Mouse (Mus musculus): ENCODE measurements around the gene Acadl. TPM values are rescaled to one million over a fixed set of nuclear protein-coding genes. Genes with fewer than 3 reads are reported as not detected.

The Acadl gene
- total RNA-seq, 2 experiments from 2014 or later, result 34.1 to 36.2 TPM

DNA sequence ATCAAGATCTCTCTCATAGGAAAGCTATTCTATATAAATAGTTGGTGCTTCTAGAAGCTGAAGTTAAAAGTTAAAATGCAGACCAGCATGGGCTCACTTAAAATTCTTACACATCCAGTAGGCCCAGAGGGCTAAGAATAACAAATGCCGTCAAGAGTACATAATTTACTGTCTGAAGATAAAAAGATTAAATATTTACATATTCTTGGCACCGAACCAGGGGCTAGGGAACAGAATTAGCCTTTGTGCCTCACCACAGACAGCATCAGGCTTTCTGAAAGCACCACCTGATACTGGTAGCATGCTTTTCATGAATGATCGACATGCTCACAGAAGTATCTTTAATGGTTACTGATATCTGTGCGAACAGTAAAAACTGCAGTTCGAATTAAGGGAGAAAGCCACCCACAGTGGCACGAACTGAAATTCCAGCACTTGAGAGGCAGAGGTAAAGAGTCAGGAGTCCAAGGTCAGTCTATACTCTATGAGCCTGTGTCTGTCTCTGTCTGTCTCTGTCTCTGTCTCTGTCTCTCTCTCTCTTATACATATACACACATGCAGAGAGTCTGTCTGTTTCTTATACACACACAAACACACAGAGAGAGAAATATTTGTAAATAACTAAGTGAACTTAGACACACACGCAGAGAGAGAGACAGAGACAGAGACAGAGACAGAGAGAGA, 23.2 kb downstream of the Acadl start:
- DNase-seq (ENCODE audit: low spot score in 2 of 2), result no peak

- DNase-seq (ENCODE audit: low spot score in 2 of 2), result no peak
Measured at GRCm38 (mm10) chr1:66839135-66839534, 23.9 kb downstream of the Acadl start.

DNA sequence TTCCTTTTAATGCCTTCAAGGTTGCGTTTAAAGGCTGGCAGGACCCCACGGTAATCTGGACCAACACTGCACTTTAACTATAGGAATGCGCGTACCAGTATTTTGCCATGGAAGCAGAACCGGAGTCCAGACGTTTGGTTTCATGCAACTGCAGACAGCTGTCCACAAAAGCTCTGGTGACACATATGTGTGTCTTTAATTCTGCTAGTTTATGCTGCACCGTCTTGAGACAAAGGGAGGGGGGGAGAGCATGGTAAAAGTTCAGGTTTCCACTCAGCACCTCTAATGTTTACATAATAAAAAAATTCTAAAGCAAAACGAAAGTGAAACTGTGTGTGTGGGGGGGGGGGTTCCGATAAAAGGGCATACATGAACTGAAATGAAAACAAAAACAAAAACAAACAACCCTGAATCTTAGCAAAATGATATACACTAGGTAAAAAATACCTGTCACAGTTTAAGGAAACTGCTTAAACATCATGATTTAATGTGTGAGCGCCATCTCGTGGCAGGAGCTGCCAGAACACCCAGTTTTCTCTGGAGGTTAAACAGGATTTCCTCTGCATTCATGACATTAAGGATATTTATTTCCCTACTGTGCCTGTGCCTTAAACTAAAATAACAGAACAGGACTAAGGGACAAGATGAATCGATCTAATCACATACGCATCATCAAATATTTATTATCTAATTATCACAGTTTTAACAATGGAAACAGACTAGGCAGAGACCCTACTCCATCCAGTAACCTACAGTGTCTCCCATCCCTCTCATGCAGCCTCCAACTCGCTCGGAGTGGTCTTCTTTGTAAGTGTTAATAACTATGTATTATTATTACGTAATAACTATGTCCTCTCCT, 24.7 kb downstream of the Acadl start:
- peak; percentile 52 to 89 for DNase-seq (ENCODE audit: low spot score in 2 of 2)

DNA sequence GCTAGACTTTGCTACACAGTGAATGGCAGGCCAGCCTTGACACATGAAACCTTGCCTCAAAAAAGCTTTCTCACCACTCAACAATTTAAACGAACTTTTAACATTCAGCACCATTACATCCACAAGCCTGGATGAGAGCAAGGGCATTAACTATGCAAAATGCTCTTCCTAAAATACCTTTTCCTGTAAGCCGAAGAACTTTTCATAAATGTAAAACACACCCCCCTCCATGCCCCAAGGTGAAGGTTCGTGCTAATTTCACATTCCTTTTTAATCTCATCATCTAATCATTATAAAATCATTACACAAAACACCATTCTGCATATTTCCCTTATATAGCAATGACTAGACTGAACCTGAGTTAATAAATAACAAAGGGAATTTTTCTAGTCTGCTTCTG, 25.9 kb downstream of the Acadl start:
- DNase-seq (ENCODE audit: low spot score in 2 of 2), result no peak

DNA sequence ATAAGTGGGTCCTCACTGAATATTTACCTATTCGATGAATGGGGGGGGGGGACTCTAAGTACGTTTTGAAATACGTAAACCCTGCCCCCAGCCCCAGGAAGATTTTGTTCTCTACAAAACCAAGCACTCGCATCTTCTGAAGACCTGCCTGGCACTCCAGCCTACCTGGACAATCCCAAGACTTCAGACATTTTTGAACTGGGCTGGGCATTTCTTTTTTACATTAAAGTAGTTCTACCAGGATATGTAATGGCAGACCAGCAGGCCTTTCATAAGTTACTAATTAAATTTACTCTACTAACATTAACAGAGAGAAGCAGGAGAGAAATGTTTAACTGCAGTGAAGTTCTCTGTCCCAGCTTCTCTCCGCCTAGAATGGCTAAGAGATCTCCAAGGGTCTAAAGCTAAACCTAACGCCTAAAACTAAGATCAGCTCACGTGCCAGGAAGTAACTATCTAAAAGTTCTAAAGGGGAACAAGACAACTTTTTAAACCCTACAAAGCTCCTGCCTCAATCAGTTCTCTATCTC, 30.4 kb downstream of the Acadl start:
- no peak for DNase-seq (ENCODE audit: low spot score in 2 of 2)

GRCm38 (mm10) chr1:66831824-66832600, 31.1 kb downstream of the Acadl start:
- no peak for DNase-seq (ENCODE audit: low spot score in 2 of 2)

DNA sequence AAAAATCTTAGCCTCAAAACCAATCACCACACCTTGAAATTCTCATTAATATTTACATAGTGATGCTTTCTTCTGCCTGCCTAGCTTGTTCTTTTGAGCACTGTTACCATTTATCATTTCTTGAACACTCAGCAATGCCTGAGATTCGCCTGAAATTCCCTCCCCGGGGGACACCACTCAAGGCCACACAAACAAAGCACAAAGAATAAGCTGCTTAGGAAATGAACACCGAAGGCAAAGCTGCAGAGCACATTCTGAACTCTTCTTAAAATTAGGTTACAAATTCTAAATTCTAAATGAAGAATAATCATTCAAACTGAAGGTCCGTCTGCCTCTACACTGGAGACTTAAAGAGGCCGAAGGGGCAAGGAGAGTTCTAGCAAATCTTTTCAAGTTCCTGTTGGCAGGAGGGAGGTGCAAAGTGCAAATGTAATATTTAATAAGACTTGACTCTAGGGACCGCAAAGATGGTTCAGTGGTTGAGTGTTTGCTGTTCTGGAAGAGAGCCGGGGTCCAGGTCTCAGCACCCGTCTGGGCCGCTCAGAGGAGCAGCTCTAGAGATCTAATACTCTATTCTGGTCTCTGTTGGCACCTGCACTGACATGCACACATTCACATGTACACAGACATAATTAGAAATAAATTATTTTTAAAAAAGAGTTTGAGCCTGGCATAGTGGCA, 33.5 kb downstream of the Acadl start:
- no peak for DNase-seq (ENCODE audit: low spot score in 2 of 2)

GRCm38 (mm10) chr1:66821966-66822365, 41.1 kb downstream of the Acadl start:
- no peak for DNase-seq (ENCODE audit: low spot score in 2 of 2)

DNA sequence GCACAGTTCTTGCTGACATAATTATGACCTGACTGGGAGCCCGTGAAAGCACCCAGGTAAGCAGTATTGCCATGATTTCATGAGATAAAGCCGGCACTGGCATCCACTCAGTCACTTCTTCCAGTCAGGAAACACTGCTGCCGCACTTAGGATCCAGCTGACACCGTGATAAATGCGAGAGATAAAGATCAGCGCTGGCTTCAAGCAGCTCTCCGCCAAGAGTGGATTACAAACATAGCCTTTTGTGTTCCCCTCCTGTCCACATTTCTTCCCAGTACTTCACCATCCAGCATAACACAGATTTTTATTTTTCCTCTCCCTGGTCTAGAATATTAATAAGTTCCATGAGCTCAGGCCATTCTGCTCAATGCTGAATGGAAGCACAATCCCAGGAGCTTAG, 42.8 kb downstream of the Acadl start:
- no peak for DNase-seq (ENCODE audit: low spot score in 2 of 2)

GRCm38 (mm10) chr1:66817865-66818315, 45.2 kb downstream of the Acadl start:
- peak in 1 of 2 experiments; percentile 7 for DNase-seq (ENCODE audit: low spot score in 2 of 2)

- peak; percentile 87 to 96 for DNase-seq (ENCODE audit: low spot score in 2 of 2)
Measured at GRCm38 (mm10) chr1:66817453-66817839, 45.6 kb downstream of the Acadl start, which contains the start of gene Kansl1l. Gene Kansl1l, minus strand, starts transcription at chr1:66817562.

DNA sequence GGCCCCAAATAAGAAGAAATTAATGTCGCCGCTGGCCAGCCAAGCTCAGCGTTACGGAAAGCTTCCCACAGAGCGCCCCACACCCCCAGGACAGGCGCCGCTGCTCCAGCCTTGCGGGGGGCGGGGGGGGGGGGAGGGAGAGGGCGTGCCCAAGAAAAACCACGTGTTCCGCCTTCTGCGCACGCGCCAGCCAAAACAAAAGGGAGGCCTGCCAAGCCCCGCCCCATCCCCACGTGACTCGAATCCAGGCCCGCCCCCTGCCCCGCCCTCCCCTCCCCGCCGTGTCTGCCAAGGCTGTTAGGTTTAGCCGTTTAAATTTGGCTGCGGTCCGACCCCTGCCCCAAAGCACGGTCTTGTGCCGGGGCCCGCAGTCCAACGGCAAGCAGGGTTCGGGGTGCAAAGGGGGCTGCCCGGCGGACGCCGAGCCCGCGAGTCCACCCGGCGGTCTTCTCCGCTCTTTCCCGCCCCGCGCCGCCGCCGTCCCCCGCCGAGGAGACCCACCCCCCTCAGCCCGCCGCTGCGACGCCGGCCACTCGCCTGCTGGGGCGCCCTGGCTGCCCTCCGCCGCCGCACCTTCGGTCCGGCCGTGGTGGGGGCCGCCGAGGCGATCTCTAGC, 46.1 kb downstream of the Acadl start:
- peak; percentile 90 to 97 for DNase-seq (ENCODE audit: low spot score in 2 of 2)

GRCm38 (mm10) chr1:66815941-66816777, 46.9 kb downstream of the Acadl start:
- DNase-seq (ENCODE audit: low spot score in 2 of 2), result peak; percentile 66 to 91

DNA sequence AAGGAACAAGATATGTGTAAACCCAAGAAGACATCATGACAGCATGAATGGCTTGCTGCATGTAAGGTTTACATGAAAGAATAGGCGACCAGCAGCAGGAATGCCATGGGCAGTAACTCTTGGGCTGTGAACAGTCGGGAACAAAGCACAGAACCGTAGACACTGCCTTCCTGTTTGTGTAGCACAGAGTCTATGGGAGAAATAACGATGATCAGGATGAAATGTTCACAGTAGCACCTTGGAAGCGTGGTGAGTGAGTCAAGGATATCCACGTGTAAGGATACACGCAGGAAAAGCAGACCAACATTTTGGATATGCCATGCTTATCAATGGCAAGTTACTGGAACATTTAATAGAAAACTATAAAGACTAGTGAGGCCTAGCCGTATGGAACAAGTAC, 48.3 kb downstream of the Acadl start:
- peak in 1 of 2 experiments; percentile 14 for DNase-seq (ENCODE audit: low spot score in 2 of 2)

GRCm38 (mm10) chr1:66813191-66813590, 49.9 kb downstream of the Acadl start:
- no peak for DNase-seq (ENCODE audit: low spot score in 2 of 2)

DNA sequence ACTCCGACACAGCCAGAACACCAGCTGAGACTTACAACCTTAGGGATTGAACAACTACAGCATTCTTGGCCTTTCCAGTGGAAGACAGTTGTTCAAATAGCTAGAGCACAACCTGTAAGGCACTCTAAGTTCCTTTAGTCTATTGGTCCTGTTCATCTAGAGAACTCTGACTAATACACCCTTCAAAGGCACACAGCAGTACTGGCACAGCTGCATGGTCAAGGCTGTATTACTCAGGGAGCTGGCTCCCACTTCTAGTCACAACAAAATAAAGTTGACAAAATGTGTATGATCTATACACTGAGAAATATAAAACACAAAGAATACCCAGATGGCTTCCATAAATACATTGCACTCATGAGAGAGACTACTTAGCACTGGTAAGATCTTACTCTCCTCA, 56.3 kb downstream of the Acadl start:
- no peak for DNase-seq (ENCODE audit: low spot score in 2 of 2)

DNA sequence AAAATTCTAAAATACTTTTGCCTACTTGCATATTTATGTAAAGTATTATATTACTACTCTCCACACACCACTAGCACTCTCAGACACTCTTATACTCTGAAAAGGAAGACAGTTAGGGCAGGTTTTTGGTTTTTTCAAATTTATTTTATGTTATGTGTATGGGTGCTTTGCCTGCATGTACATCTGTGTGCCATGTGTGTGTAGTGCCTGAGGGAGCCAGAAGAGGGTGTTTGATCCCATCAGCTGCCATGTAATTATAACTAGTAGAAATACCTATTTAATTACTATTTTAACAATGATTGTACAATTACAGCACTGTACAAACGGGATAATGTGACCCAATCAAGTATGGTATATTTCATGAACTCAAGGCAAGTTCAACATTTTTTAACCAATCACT, 57.7 kb downstream of the Acadl start:
- no peak for DNase-seq (ENCODE audit: low spot score in 2 of 2)

DNA sequence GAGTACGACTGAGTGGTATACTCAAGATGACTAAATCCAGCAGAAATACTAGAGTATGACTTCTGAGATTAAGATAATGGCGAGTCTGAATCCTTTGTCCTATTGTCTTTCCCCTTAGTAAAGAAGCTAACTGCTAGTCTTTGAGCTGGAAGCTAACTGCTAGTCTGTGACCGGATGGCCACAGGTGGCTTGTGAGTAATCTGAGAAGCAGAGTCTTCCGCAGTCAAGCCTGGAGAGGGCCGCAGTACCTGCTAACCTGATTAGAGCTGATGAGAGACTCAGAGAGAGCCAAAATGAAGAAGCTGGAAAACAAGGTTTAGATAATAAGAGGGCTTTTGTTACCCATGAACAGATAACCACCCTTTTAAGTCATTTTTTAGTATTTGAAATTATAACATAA, 58.4 kb downstream of the Acadl start:
- DNase-seq (ENCODE audit: low spot score in 2 of 2), result no peak

GRCm38 (mm10) chr1:66797962-66798361, 65.1 kb downstream of the Acadl start:
- no peak for DNase-seq (ENCODE audit: low spot score in 2 of 2)
